8 mouse cellular contexts compared by ENCODE assay signal in the genomic region with DNA sequence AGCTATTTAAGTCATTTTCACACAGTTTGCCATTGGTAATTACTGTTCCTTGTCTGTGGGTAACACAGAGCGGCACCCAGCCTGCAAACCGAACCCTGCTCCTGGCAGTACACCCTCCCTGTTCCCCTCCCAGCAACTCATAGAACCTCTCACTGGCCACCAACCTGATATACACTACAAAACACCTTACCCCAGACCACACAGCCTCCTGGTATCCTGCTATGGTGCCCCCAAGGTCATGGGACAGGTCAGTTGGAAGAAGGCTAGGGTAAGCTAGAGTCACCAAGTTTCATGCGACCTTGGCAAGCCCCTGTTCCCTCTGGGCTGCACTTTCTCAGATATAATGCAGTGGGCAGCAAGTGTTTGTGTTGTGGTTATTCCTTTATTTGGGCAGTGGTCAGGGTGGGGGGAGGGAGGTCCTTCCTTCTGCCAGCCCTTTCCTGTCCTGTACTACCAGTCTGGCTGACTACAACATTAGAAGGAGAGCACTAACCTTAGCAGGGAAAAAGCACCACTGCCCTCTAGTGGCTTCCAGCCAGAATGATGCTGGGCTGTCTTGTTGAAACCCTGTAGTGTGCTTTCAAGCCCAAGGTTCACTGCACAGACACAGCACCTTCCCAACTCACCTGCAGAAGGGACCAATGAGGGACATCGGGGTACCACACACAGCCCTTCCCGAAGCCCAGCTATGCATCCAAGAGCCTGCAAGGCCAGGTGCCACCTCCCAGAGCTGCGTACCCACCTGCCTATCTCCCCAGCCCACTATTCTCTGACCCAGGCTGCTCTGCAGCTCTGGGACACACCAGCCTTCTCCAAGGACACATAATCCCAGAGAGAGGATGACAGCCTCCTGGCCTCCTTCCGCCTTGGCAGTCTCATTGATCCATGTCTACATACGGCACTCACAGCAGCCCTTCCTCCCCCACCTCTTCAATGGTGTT. TPM values are rescaled to one million over a fixed set of nuclear protein-coding genes. Genes with fewer than 3 reads are reported as not detected.
DNase-seq lines count a peak whose midpoint lies in the region; ATAC-seq and TF ChIP-seq lines count a peak whose summit lies in the region.

No protein-coding gene starts in this region.

- H3K27me3 ChIP-seq in Patski = peaks cover 4% of the 10 kb centered on the region
- peaks cover 19% of the 10 kb centered on the region; the same call in 1 of the 2 replicates for H3K27me3 ChIP-seq in hindbrain, embryonic 13.5 days

- in situ Hi-C loops in Patski (cut with MboI; ENCODE audit: low pct_unique_long_range_greater_than_20kb) = loop anchor here (10.0 kb wide), 1 partner anchor 333 kb away; no protein-coding TSS in a partner anchor

- H3K9ac ChIP-seq in hindbrain, embryonic 13.5 days = no peak overlapping the region

- no peaks in the 10 kb centered on the region for H3K36me3 ChIP-seq in hindbrain, embryonic 13.5 days

- no peaks in the 10 kb centered on the region for H3K4me1 ChIP-seq in hindbrain, embryonic 13.5 days (replicated peaks)

- POLR2A ChIA-PET in Patski (lab: Charles Lee) = no interaction called here

- DNase-seq in Patski (ENCODE audit: low read depth, low spot score) = peak; percentile 13
- DNase-seq in cerebellum, adult 8-10 months = peak; percentile 47
- DNase-seq in forelimb bud, embryonic 11.5 days (ENCODE audit: low read depth, low spot score) = peak; percentile 80
- peak; percentile 66 for DNase-seq in layer of hippocampus, adult 9-11 months
- peak; percentile 80 for DNase-seq in lung, postnatal 36 days
- peak; percentile 44 to 61 for DNase-seq in right cerebral cortex, postnatal 36 days (ENCODE audit: low spot score in 2 of 2)
- no peak for DNase-seq in spleen, adult 18-20 months

- CTCF ChIA-PET in Patski (lab: Charles Lee) = interaction anchor here (1.0 to 1.7 kb wide), 2 partner anchors 8 to 11 kb away, joined by 3 to 5 read pairs; no protein-coding TSS in a partner anchor

- H3K27ac ChIP-seq in hindbrain, embryonic 13.5 days = no peak overlapping the region

- H3K4me2 ChIP-seq in hindbrain, embryonic 13.5 days = no peak overlapping the region

- H3K4me3 ChIP-seq in hindbrain, embryonic 13.5 days = no peak overlapping the region

- peak; percentile 66 for ATAC-seq in Patski
- peak; percentile 78 for ATAC-seq in hindbrain, embryonic 13.5 days (ENCODE audit: low FRiP score)

- WGBS in hindbrain, embryonic 13.5 days = 65% methylated on average over 8 of the region's 8 CpGs

- TF ChIP-seq CTCF in Patski (IDR thresholded peaks at IDR 0.05) = peak; percentile 86

- H3K9me3 ChIP-seq in hindbrain, embryonic 13.5 days = no peaks in the 10 kb centered on the region

RNA-seq across cellular contexts. Expression of a gene that starts 17.0 kb away (rescaled TPM):
- not detected for polyA plus RNA-seq in Patski (2021)
- polyA plus RNA-seq in hindbrain, embryonic 13.5 days (2015; fragmentation: Nextera tagmentation; extraction: Ambion mirVana) = 0.55 and 1.5 TPM in 2 replicates

RNA-seq across cellular contexts. Expression of a gene that starts 35.3 kb away (rescaled TPM):
- polyA plus RNA-seq in Patski (2021) = 0.03 TPM
- polyA plus RNA-seq in hindbrain, embryonic 13.5 days (2015; fragmentation: Nextera tagmentation; extraction: Ambion mirVana) = 20.6 and 23.2 TPM in 2 replicates

Comparison
In these comparisons a context has a peak if more than half of its experiments do, and no peak if none do; other contexts are left out.
1. DNase-seq: peak in Patski (single experiment), cerebellum, adult 8-10 months (single experiment), forelimb bud, embryonic 11.5 days (single experiment), layer of hippocampus, adult 9-11 months (single experiment), lung, postnatal 36 days (single experiment) and right cerebral cortex, postnatal 36 days (2 of 2); none in spleen, adult 18-20 months (0 of 2).
2. RNA of a gene that starts 35.3 kb away (polyA plus RNA-seq): 20.6 to 23.2 TPM in hindbrain, embryonic 13.5 days; 0.03 TPM in Patski (single experiment); every median in the first group is over 10 times any median in the second.